Mouse (Mus musculus) liver, adult 2 months (tissue): ENCODE data around the gene Impdh1. TPM values are rescaled to one million over a fixed set of nuclear protein-coding genes. Genes with fewer than 3 reads are reported as not detected.

Experiments
- DNase-seq: peaks from one replicate; pipeline ENCODE4 v3.0.0-alpha.2; 2011; ENCODE audit warnings: low read depth, low spot score; ENCODE audit errors: extremely low read depth
- H3K27ac ChIP-seq: fragments of 200-500 bp; replicated peaks from 2 replicates; pipeline ENCODE4 v1.5.1; 2012; ENCODE audit warnings: low read depth, mild to moderate bottlenecking, control low read depth, inconsistent platforms, low read length; ENCODE audit not compliant: insufficient read depth
- H3K27me3 ChIP-seq: fragments of 200-500 bp; 2 replicates; pipeline ENCODE4 v1.6.1; 2012; ENCODE audit warnings: mild to moderate bottlenecking, moderate library complexity, low read length, inconsistent platforms; ENCODE audit not compliant: control insufficient read depth, insufficient read depth
- H3K36me3 ChIP-seq: fragments of 200-500 bp; 2 replicates; pipeline ENCODE4 v1.6.1; 2012; ENCODE audit warnings: low read length, inconsistent platforms; ENCODE audit not compliant: control insufficient read depth, insufficient read depth
- H3K4me1 ChIP-seq: fragments of 200-500 bp; 2 replicates; pipeline ENCODE4 v1.6.1; 2011; ENCODE audit warnings: low read length; ENCODE audit not compliant: control insufficient read depth, insufficient read depth
- H3K4me3 ChIP-seq: fragments of 200-500 bp; 2 replicates; pipeline ENCODE4 v1.5.1; 2011; ENCODE audit warnings: low read depth, mild to moderate bottlenecking, control low read depth, low read length, moderate library complexity; ENCODE audit not compliant: insufficient read depth
- H3K79me2 ChIP-seq: fragments of 200-500 bp; 2 replicates; pipeline ENCODE4 v1.6.1; 2012; ENCODE audit warnings: inconsistent platforms, mild to moderate bottlenecking, low read length, moderate library complexity; ENCODE audit not compliant: control insufficient read depth, insufficient read depth
- H3K9ac ChIP-seq: fragments of 200-500 bp; 2 replicates; pipeline ENCODE4 v1.6.1; 2012; ENCODE audit warnings: low read depth, mild to moderate bottlenecking, control low read depth, inconsistent platforms, low read length
- CTCF ChIP-seq: fragments of 200-500 bp; IDR thresholded peaks from 2 replicates; pipeline ENCODE4 v1.5.1; 2011; ENCODE audit warnings: low read depth, low read length, control low read depth
- POLR2A ChIP-seq: fragments of 200-500 bp; IDR thresholded peaks from 2 replicates; pipeline ENCODE4 v1.6.1; 2011; ENCODE audit warnings: low read length, control low read depth; ENCODE audit not compliant: insufficient read depth; ENCODE audit errors: extremely low read depth
- WGBS: fragments of 180-500 bp; shearing (Covaris S2); methylation state at CpG from one replicate; pipeline ENCODE4 v1.1.7; 2018; 5-methylcytosine and 5-hydroxymethylcytosine counted together
- polyA plus RNA-seq: library from polyadenylated mRNA; depleted of rRNA; stranded (reverse); fragments of >200 nt; gene quantifications from 2 replicates; pipeline ENCODE4 v1.2.3, GENCODE M21; 2012
- total RNA-seq: library from RNA; depleted of rRNA; stranded (reverse); fragments of >200 nt; gene quantifications from 2 replicates; pipeline ENCODE4 v1.2.3, GENCODE M21; 2014

The Impdh1 gene
- total and polyA plus RNA-seq, 2 experiments, result 1.1 to 5.2 TPM

- Histone ChIP-seq H3K4me1 (peaks cover 10% of the 10 kb centered on the region), H3K9ac (no peak overlapping the region), H3K36me3 (no peaks in the 10 kb centered on the region), H3K27me3 (no peaks in the 10 kb centered on the region), H3K27ac (no peak overlapping the region), H3K79me2 (no peaks in the 10 kb centered on the region), H3K4me3 (no peak overlapping the region)
- TF ChIP-seq POLR2A (no peak), CTCF (no peak)
- WGBS, result 20% methylated on average over 5 of the region's 5 CpGs
- DNase-seq, result peak; percentile 39
These were observed 30.4 kb upstream of the Impdh1 start for GRCm38 (mm10) chr6:29246585-29246984.

- Histone ChIP-seq H3K36me3 (no peaks in the 10 kb centered on the region), H3K9ac (no peak overlapping the region)
- TF ChIP-seq CTCF (no peak), POLR2A (no peak)
These were observed 30.0 kb upstream of the Impdh1 start for GRCm38 (mm10) chr6:29246183-29246582.

DNA sequence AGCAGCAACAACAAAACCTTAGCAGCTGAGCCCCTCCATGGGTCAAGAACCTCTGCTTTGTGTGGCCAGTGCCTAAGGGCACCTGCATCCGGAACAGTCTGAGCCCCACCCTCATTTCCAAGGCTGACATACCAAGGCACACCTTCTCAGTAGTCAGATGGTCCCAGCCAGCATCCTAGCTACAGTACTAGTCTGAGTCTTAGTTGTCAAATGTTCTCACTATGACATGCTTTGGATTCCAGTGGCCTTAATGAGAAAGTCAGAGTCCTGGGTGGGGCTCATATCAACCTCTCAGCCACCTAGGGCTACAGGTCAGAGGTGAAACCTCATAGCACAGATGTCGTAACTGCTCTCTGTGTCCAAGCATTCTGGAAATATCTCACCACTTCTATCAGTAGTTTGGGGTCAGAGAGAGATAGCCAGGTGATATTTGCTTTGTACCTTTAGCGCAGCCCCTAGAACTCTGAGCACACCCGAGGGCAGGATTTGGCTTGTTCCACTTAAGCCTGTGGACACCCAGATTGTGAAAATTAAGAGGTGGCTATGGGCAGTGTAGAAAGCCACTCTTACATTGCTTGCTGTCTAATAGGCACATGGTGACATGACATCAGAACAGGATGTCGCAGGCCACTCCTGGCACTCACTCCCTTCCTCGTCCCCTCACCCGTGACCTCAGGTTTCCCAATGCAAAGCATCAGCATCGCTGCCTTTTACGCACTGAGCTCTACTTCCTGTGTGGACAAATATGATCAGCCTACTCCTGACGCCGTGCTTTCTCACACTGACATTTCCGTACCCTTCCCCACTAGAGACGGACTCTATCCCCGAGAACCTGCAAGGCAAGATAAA is 29.3 kb upstream of the Impdh1 start:
- DNase-seq, result peak; percentile 77
- H3K4me1 ChIP-seq, result peaks cover 10% of the 10 kb centered on the region
- H3K9ac ChIP-seq, result no peak overlapping the region
- TF ChIP-seq CTCF (no peak), POLR2A (no peak)
- WGBS, result 10% methylated on average over 14 of the region's 14 CpGs
- no peak overlapping the region for H3K27ac ChIP-seq
- no peaks in the 10 kb centered on the region for H3K36me3 ChIP-seq
- no peak overlapping the region for H3K4me3 ChIP-seq
- H3K27me3 ChIP-seq, result no peaks in the 10 kb centered on the region
- H3K79me2 ChIP-seq, result no peaks in the 10 kb centered on the region

More at GRCm38 (mm10) chr6:29246183-29246582, 30.0 kb upstream of the Impdh1 start:
- Histone ChIP-seq H3K27ac (no peak overlapping the region), H3K27me3 (no peaks in the 10 kb centered on the region), H3K79me2 (no peaks in the 10 kb centered on the region), H3K4me3 (no peak overlapping the region), H3K4me1 (peaks cover 10% of the 10 kb centered on the region)
- WGBS, result 22% methylated on average over 3 of the region's 3 CpGs
- peak; percentile 56 for DNase-seq

GRCm38 (mm10) chr6:29242265-29242664 is 26.1 kb upstream of the Impdh1 start:
- TF ChIP-seq CTCF (no peak), POLR2A (no peak)
- WGBS, result 87% methylated on average over 1 of the region's 1 CpGs

DNA sequence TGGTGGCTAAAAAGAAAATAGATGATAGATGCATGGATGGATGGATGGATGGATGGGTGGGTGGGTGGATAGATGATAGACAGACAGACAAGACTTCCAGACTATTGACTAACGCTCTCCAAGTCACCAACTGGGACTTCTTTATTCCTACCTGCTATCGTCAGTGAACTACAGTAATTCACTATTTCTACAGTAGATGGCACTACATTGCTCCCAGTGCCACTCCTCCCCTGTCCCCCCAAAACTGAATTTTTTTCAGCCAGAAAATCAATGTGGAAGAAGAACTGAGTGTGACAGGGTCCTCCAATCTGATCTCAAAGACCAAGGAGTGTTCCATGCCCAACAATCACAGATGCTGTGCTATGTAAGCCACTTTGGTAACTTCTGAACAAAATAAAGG is 25.5 kb upstream of the Impdh1 start:
- WGBS, result 33% methylated on average over 2 of the region's 2 CpGs

More at GRCm38 (mm10) chr6:29242265-29242664, 26.1 kb upstream of the Impdh1 start:
- Histone ChIP-seq H3K4me1 (peaks cover 10% of the 10 kb centered on the region), H3K27me3 (no peaks in the 10 kb centered on the region), H3K79me2 (no peaks in the 10 kb centered on the region), H3K36me3 (no peaks in the 10 kb centered on the region), H3K9ac (no peak overlapping the region), H3K27ac (no peak overlapping the region), H3K4me3 (no peak overlapping the region)
- no peak for DNase-seq

DNA sequence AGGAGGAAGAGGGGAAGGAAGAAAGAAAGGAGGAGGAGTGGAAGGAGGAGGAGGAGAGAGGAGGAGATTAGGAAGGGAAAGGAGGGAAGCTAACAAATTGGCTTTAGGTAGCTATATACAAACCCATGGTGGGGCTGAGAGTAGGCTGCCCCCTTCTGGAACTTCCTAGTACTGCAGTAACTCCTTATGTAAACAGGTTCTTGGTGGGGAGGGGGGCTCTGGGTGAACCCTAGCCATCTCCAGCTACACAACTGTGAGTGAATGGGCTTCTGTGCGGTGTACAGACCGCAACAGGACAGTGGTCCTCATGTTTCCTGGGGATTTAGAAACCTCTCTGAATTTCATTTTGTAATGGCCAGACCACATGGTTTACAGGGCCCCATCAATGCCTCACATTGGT is 24.6 kb upstream of the Impdh1 start:
- TF ChIP-seq POLR2A (no peak), CTCF (peak; percentile 55)
- 55% methylated on average over 2 of the region's 2 CpGs for WGBS

More for the DNA sequence above, 25.5 kb upstream of the Impdh1 start:
- no peaks in the 10 kb centered on the region for H3K27me3 ChIP-seq
- H3K4me1 ChIP-seq, result peaks cover 9% of the 10 kb centered on the region
- H3K9ac ChIP-seq, result no peak overlapping the region
- peak; percentile 18 for DNase-seq
- H3K36me3 ChIP-seq, result no peaks in the 10 kb centered on the region
- H3K4me3 ChIP-seq, result no peak overlapping the region
- TF ChIP-seq CTCF, result peak; percentile 18; the same call in 1 of the 2 replicates
- TF ChIP-seq POLR2A, result no peak
- H3K27ac ChIP-seq, result no peak overlapping the region
- no peaks in the 10 kb centered on the region for H3K79me2 ChIP-seq

More for the DNA sequence above, 24.6 kb upstream of the Impdh1 start:
- DNase-seq, result no peak
- Histone ChIP-seq H3K27ac (no peak overlapping the region), H3K27me3 (no peaks in the 10 kb centered on the region), H3K79me2 (no peaks in the 10 kb centered on the region), H3K36me3 (no peaks in the 10 kb centered on the region), H3K4me1 (peaks cover 3% of the 10 kb centered on the region), H3K9ac (no peak overlapping the region), H3K4me3 (no peak overlapping the region)
